Mouse (Mus musculus): ENCODE measurements at regions not wholly inside any gene's neighbourhood (a gene's known extent, or its start where the extent isn't known, plus 50 kb on each side); places are given as distances from the start of the nearest gene placed in this dataset.
A peak's percentile ranks its signal among the peaks of the same experiment; 100 is the strongest.

DNA sequence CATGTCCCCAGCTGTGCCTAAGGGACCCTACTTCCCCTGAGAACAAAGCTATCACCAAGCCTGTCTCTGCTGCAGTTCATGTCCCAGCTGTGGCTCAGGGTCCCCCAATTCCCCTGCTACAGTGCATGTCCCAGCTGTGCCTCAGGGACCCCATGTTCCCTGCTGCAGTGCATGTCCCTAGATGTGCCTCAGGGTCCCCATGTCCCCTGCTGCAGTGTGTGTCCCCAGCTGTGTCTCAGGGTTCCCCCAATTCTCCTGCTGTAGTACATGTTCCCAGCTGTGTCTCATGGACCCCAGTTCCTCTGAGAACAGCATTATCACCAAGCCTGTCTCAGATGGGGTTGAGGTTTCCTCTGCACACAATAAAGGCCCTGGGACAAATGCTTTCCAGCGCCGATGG, 67.3 kb downstream of the Gm26897 start:
- H3K36me3 ChIP-seq (ENCODE audit: control insufficient read depth, insufficient read depth, low read length), result no peaks in the 10 kb centered on the region
- 0 out of 2 replicates have a peak, but pooled peaks cover 3% of the 10 kb centered on the region for H3K27me3 ChIP-seq (ENCODE audit: control insufficient read depth, insufficient read depth, low read length)
- H3K9me3 ChIP-seq (ENCODE audit: control insufficient read depth, low read depth, low read length), result no peaks in the 10 kb centered on the region
- ATAC-seq (ENCODE audit: insufficient number of reproducible peaks, insufficient read depth, low FRiP score, low read depth), result no peak
- no peak overlapping the region for H3K9ac ChIP-seq (replicated peaks; ENCODE audit: low read depth, low read length)
- no peak overlapping the region for H3K4me2 ChIP-seq (replicated peaks; ENCODE audit: low read depth, low read length)
- peaks cover 24% of the 10 kb centered on the region for H3K4me1 ChIP-seq (ENCODE audit: control insufficient read depth, insufficient read depth, low read length)
- WGBS, result 74% methylated on average over 2 of the region's 2 CpGs
- H3K4me3 ChIP-seq (ENCODE audit: low read depth, low read length), result no peak overlapping the region
- no peak overlapping the region for H3K27ac ChIP-seq (ENCODE audit: low read length)

DNA sequence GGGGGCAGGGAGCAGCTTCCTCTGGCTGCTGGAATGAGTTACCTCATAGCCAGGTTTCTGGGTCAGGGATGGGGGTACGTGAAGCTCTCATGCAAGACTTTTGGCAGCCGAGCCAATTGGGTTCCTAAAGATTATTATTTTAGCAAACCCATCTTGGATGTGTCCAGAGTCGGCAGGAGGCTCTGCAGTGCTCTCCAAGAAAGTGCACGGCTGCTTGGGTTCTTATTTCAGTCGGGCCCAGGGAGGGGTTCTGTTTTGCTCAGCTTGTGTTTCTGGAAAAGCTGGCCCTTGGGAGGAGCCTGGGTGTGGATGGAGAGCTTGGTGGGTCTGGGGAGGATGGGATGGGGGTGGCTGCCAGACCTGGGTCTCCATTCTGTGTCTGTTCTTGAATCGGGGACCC, 70.8 kb downstream of the Gm26897 start:
- Histone ChIP-seq H3K4me2 (replicated peaks; ENCODE audit: low read depth, low read length) (no peak overlapping the region), H3K4me1 (ENCODE audit: control insufficient read depth, insufficient read depth, low read length) (peaks cover 17% of the 10 kb centered on the region), H3K27me3 (ENCODE audit: control insufficient read depth, insufficient read depth, low read length) (no peaks in the 10 kb centered on the region), H3K9ac (replicated peaks; ENCODE audit: low read depth, low read length) (no peak overlapping the region), H3K36me3 (ENCODE audit: control insufficient read depth, insufficient read depth, low read length) (no peaks in the 10 kb centered on the region), H3K4me3 (ENCODE audit: low read depth, low read length) (no peak overlapping the region), H3K9me3 (ENCODE audit: control insufficient read depth, low read depth, low read length) (no peaks in the 10 kb centered on the region), H3K27ac (ENCODE audit: low read length) (peak overlapping the region; percentile 27; the same call in 1 of the 2 replicates)
- no peak for ATAC-seq (ENCODE audit: insufficient number of reproducible peaks, insufficient read depth, low FRiP score, low read depth)
- WGBS, result 51% methylated on average over 6 of the region's 6 CpGs

DNA sequence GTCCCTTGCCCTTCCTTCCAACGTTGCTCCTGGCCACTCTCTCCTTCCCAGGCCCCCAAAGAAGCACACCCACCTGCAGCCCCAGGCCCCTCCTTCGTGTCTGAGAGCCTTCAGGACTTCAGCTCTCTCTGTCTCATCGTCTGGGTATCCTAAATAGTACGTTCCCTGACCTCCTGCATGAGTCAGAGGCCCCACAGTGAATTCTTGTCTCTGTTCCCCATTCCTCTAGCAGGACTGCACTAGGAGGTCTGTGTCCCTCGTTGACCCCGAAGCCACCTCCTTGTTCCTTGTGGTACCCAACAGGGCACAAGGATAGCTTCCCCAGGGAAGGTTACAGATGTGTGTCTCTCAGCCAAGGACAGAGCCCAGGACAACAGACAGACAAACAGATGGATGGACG, 71.4 kb downstream of the Gm26897 start:
- ATAC-seq (ENCODE audit: insufficient number of reproducible peaks, insufficient read depth, low FRiP score, low read depth), result no peak
- H3K4me2 ChIP-seq (replicated peaks; ENCODE audit: low read depth, low read length), result no peak overlapping the region
- no peak overlapping the region for H3K9ac ChIP-seq (replicated peaks; ENCODE audit: low read depth, low read length)
- peaks cover 11% of the 10 kb centered on the region for H3K4me1 ChIP-seq (ENCODE audit: control insufficient read depth, insufficient read depth, low read length)
- no peak overlapping the region for H3K4me3 ChIP-seq (ENCODE audit: low read depth, low read length)
- no peaks in the 10 kb centered on the region for H3K9me3 ChIP-seq (ENCODE audit: control insufficient read depth, low read depth, low read length)
- no peaks in the 10 kb centered on the region for H3K36me3 ChIP-seq (ENCODE audit: control insufficient read depth, insufficient read depth, low read length)
- peak overlapping the region; percentile 27; the same call in 1 of the 2 replicates for H3K27ac ChIP-seq (ENCODE audit: low read length)
- WGBS, result 49% methylated on average over 7 of the region's 7 CpGs
- no peaks in the 10 kb centered on the region for H3K27me3 ChIP-seq (ENCODE audit: control insufficient read depth, insufficient read depth, low read length)

DNA sequence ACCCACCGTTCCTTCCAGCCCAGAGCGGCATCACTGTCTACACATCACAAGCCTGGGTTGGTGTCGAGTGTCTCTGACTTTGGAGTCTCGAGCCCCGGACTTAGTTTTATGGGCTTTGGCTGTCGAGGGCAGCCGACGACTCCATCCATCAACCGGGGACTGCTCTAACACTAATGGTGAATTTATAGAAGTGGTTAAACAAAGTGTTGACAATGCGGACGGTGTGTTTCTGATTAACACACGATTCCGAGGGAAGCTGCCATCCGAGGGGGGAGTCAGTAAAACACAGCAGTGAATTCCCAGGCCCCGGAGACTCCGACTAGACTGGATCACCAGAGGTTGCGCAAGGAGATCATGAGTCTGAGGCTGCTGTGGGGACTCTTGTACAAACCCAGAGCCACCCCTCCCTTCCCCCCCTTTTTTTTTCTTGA, 72.1 kb downstream of the Gm26897 start:
- Histone ChIP-seq H3K4me2 (replicated peaks; ENCODE audit: low read depth, low read length) (no peak overlapping the region), H3K4me1 (ENCODE audit: control insufficient read depth, insufficient read depth, low read length) (peaks cover 11% of the 10 kb centered on the region), H3K36me3 (ENCODE audit: control insufficient read depth, insufficient read depth, low read length) (no peaks in the 10 kb centered on the region), H3K27me3 (ENCODE audit: control insufficient read depth, insufficient read depth, low read length) (no peaks in the 10 kb centered on the region), H3K4me3 (ENCODE audit: low read depth, low read length) (no peak overlapping the region), H3K27ac (ENCODE audit: low read length) (peak overlapping the region; percentile 49; the same call in 1 of the 2 replicates), H3K9ac (replicated peaks; ENCODE audit: low read depth, low read length) (no peak overlapping the region), H3K9me3 (ENCODE audit: control insufficient read depth, low read depth, low read length) (no peaks in the 10 kb centered on the region)
- ATAC-seq (ENCODE audit: insufficient number of reproducible peaks, insufficient read depth, low FRiP score, low read depth), result no peak
- WGBS, result 10% methylated on average over 17 of the region's 17 CpGs

DNA sequence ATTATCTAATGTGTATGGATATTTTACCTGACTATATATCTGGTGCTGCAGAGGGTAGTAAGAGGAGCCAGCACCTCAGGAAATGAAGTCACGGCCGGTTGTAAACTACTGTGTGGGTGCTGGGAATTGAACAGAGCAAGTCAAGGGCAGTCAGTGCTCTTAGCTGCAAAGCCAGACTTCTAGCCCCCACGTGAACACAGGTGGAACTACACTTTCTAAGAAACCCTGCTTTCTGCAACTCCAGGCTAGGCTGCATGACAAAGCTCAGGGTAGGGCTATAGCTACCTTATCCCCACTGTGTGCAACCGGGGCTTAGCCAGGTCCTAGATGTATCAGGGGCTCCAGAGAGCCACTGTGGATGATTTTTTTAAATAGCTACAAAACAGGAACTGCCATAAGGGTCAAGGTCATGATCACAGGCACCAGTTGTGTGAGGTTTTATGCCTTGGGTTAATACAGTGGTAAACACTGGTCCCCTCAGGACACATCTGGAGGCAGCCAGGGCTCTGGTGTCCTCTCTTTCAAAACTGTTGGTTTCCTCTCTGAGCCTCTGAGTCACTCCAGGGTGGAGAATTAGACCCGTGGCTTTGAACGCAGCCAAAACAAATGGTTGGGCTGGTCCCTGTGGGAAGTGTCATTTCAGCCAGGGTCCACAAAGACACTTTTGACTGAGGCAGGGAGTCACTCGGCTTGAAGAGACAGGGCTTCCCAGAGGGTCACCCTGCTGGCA, 76.5 kb downstream of the Gm26897 start:
- 35% methylated on average over 7 of the region's 7 CpGs for WGBS

DNA sequence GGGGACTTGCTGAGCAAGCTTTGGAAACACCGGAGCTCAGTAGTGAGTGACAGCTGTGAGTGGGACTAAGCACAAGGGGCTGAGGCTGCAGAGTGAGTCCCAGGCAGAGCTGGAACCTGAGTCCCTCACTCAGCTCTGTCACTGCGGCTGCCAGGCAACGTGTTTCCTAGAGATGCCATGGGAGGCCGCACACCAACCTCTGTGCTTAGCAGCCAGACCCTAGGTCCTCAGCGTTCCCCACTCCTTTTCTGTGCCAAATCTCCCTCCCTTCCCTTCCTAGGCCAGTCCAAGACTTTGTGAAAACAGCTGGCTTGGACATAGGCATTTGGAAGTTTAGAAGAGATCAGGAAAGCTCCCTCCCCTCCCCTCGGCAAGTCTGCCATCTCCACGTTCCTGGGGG, 78.9 kb downstream of the Gm26897 start:
- Histone ChIP-seq H3K9ac (replicated peaks; ENCODE audit: low read depth, low read length) (no peak overlapping the region), H3K36me3 (ENCODE audit: control insufficient read depth, insufficient read depth, low read length) (no peaks in the 10 kb centered on the region), H3K4me1 (ENCODE audit: control insufficient read depth, insufficient read depth, low read length) (peaks cover 10% of the 10 kb centered on the region), H3K27ac (ENCODE audit: low read length) (0 out of 2 replicates have a peak overlapping the region, but pooled peaks have one; percentile 33), H3K4me2 (replicated peaks; ENCODE audit: low read depth, low read length) (no peak overlapping the region), H3K4me3 (ENCODE audit: low read depth, low read length) (no peak overlapping the region), H3K9me3 (ENCODE audit: control insufficient read depth, low read depth, low read length) (no peaks in the 10 kb centered on the region), H3K27me3 (ENCODE audit: control insufficient read depth, insufficient read depth, low read length) (no peaks in the 10 kb centered on the region)
- no peak; the same call in 1 of the 2 replicates for ATAC-seq (ENCODE audit: insufficient number of reproducible peaks, insufficient read depth, low FRiP score, low read depth)
- 44% methylated on average over 7 of the region's 7 CpGs for WGBS

More for the DNA sequence above, 76.5 kb downstream of the Gm26897 start:
- Histone ChIP-seq H3K27ac (ENCODE audit: low read length) (no peak overlapping the region), H3K4me1 (ENCODE audit: control insufficient read depth, insufficient read depth, low read length) (peaks cover 14% of the 10 kb centered on the region), H3K4me2 (replicated peaks; ENCODE audit: low read depth, low read length) (no peak overlapping the region), H3K9me3 (ENCODE audit: control insufficient read depth, low read depth, low read length) (no peaks in the 10 kb centered on the region), H3K9ac (replicated peaks; ENCODE audit: low read depth, low read length) (no peak overlapping the region), H3K36me3 (ENCODE audit: control insufficient read depth, insufficient read depth, low read length) (no peaks in the 10 kb centered on the region), H3K27me3 (ENCODE audit: control insufficient read depth, insufficient read depth, low read length) (no peaks in the 10 kb centered on the region), H3K4me3 (ENCODE audit: low read depth, low read length) (no peak overlapping the region)
- no peak for ATAC-seq (ENCODE audit: insufficient number of reproducible peaks, insufficient read depth, low FRiP score, low read depth)

DNA sequence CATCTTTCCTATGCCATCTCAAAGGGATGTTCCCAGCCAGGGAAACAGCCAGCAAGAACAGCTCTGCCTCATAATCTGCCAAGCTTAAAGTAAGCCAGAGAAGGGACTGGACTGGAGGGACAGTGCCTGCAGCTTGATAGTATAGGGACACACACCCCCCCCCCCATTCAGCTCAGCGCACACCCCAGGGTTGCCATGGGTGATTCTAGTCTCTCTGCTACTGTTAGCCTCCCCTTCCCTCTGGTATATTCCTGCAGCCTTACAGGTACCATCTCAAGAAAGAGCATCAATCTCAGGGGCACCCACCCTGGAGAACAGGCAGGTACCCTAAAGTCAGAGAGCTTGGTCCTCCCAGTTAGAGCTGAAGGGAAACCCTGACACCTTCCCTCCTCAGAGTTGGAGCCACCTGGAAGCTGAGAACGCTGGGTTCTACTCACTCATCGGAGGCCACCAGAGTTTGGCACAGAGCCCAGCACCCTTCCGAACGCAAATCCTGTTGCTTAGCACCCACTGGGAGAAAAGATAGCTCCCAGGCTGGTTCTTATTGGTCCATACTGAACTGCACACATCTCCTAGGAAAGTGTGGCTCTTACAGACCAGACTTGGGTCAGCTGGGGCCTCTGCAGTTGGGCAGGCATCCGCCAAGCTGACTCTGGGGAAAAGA, 79.5 kb downstream of the Gm26897 start:
- H3K4me1 ChIP-seq (ENCODE audit: control insufficient read depth, insufficient read depth, low read length), result peaks cover 10% of the 10 kb centered on the region
- ATAC-seq (ENCODE audit: insufficient number of reproducible peaks, insufficient read depth, low FRiP score, low read depth), result no peak
- H3K9ac ChIP-seq (replicated peaks; ENCODE audit: low read depth, low read length), result no peak overlapping the region
- no peaks in the 10 kb centered on the region for H3K36me3 ChIP-seq (ENCODE audit: control insufficient read depth, insufficient read depth, low read length)
- H3K4me3 ChIP-seq (ENCODE audit: low read depth, low read length), result no peak overlapping the region
- H3K4me2 ChIP-seq (replicated peaks; ENCODE audit: low read depth, low read length), result no peak overlapping the region
- WGBS, result 65% methylated on average over 6 of the region's 6 CpGs
- no peaks in the 10 kb centered on the region for H3K27me3 ChIP-seq (ENCODE audit: control insufficient read depth, insufficient read depth, low read length)
- H3K9me3 ChIP-seq (ENCODE audit: control insufficient read depth, low read depth, low read length), result no peaks in the 10 kb centered on the region
- 0 out of 2 replicates have a peak overlapping the region, but pooled peaks have one; percentile 21 for H3K27ac ChIP-seq (ENCODE audit: low read length)

DNA sequence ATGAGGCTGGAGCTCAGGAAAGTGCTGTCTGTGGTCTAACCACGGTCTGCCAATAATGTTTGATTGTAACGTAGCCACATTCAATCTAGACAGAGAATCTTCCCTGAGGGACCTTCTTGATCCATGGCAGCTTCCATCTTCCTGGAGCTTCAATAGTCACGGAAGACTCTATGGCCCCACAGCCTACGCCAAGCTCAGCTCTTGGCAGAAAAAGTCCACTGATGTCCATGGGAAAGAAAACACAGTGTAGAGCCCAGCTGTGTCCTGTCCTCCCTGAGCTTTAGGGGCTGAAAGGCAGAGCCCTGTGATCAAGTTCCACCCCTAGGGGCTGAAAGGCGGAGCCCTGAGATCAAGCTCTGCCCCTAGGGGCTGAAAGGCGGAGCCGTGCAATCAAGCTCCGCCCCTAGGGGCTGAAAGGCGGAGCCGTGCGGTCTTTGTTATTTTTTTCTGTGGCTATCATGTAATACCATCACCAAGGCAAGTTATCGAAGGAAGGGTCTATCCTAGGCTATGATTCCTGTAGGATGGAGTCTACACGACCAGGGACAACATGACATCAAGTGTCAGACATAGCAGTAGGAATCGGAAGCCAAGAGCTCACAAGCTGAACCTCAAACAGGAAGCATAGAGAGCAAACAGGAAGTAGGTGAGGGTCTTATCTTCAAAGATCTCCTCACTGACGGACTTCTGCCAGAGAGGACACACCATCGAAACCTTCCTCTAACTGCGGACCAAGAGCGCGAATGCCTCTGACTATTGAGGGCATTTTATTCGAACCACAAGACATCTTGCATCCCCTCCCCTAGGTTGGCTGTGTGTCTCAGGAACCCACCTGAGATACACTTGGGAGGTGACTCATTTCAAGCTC, 81.4 kb downstream of the Gm26897 start:
- H3K4me2 ChIP-seq (replicated peaks; ENCODE audit: low read depth, low read length), result no peak overlapping the region
- no peak overlapping the region for H3K9ac ChIP-seq (replicated peaks; ENCODE audit: low read depth, low read length)
- no peak overlapping the region for H3K4me3 ChIP-seq (ENCODE audit: low read depth, low read length)
- H3K36me3 ChIP-seq (ENCODE audit: control insufficient read depth, insufficient read depth, low read length), result no peaks in the 10 kb centered on the region
- H3K9me3 ChIP-seq (ENCODE audit: control insufficient read depth, low read depth, low read length), result no peaks in the 10 kb centered on the region
- ATAC-seq (ENCODE audit: insufficient number of reproducible peaks, insufficient read depth, low FRiP score, low read depth), result no peak
- no peaks in the 10 kb centered on the region for H3K27me3 ChIP-seq (ENCODE audit: control insufficient read depth, insufficient read depth, low read length)
- H3K27ac ChIP-seq (ENCODE audit: low read length), result no peak overlapping the region
- 86% methylated on average over 20 of the region's 20 CpGs for WGBS
- peaks cover 10% of the 10 kb centered on the region for H3K4me1 ChIP-seq (ENCODE audit: control insufficient read depth, insufficient read depth, low read length)
